Mouse (Mus musculus): ENCODE measurements around the gene Vps25. TPM values are rescaled to one million over a fixed set of nuclear protein-coding genes. Genes with fewer than 3 reads are reported as not detected.

The Vps25 gene
- total and polyA plus RNA-seq, 3 experiments, result 104 to 482 (median 170) TPM

GRCm38 (mm10) chr11:101259948-101260825 is 6.7 kb downstream of the Vps25 start, which contains the start of gene Wnk4:
Wnk4 (plus strand) TSS chr11:101260567.
- ATAC-seq (ENCODE audit: extremely low read depth, insufficient number of reproducible peaks, low FRiP score, poor library complexity, severe bottlenecking) (peak; percentile 85), DNase-seq (ENCODE audit: low spot score) (peak; percentile 94)
- Histone ChIP-seq H3K9me3 (replicated peaks) (no peaks in the 10 kb centered on the region), H3K4me3 (ENCODE audit: low read depth, low read length) (peak within 1 kb of the TSS; percentile 79), H3K27me3 (ENCODE audit: insufficient read depth, low read length) (no peaks in the 10 kb centered on the region), H3K4me1 (ENCODE audit: insufficient read depth, low read depth, low read length) (peaks cover 78% of the 10 kb centered on the region), H3K36me3 (replicated peaks) (peaks cover 67% of the 10 kb centered on the region)
- peak; percentile 90 for TF ChIP-seq TAL1 (conservative IDR thresholded peaks at IDR 0.05; ENCODE audit: low read depth, low read length)
- no peak for TF ChIP-seq GATA1 (IDR thresholded peaks at IDR 0.05; ENCODE audit: borderline replicate concordance, low read length)

- ATAC-seq (ENCODE audit: extremely low read depth, insufficient number of reproducible peaks, low FRiP score, poor library complexity, severe bottlenecking) (no peak), DNase-seq (ENCODE audit: low spot score) (no peak)
- Histone ChIP-seq H3K4me1 (ENCODE audit: insufficient read depth, low read depth, low read length) (peaks cover 75% of the 10 kb centered on the region), H3K27me3 (ENCODE audit: insufficient read depth, low read length) (no peaks in the 10 kb centered on the region), H3K36me3 (replicated peaks) (peaks cover 69% of the 10 kb centered on the region), H3K4me3 (ENCODE audit: low read depth, low read length) (peak overlapping the region; percentile 79), H3K9me3 (replicated peaks) (no peaks in the 10 kb centered on the region)
- no peak for TF ChIP-seq POLR2AphosphoS5 (IDR thresholded peaks at IDR 0.05; ENCODE audit: insufficient replicate concordance, low read depth, low read length)
- TF ChIP-seq CTCF (IDR thresholded peaks at IDR 0.05; ENCODE audit: low read depth, low read length), result no peak
- no peak for TF ChIP-seq GATA2 (IDR thresholded peaks at IDR 0.05; ENCODE audit: borderline replicate concordance, low read depth, low read length)
- no peak for TF ChIP-seq TAL1 (conservative IDR thresholded peaks at IDR 0.05; ENCODE audit: low read depth, low read length)
- no peak for TF ChIP-seq GATA1 (IDR thresholded peaks at IDR 0.05; ENCODE audit: borderline replicate concordance, low read length)
Measured at GRCm38 (mm10) chr11:101260826-101261380, 7.4 kb downstream of the Vps25 start.

- Histone ChIP-seq H3K4me1 (ENCODE audit: insufficient read depth, low read depth, low read length) (peaks cover 66% of the 10 kb centered on the region), H3K36me3 (replicated peaks) (peaks cover 66% of the 10 kb centered on the region), H3K27me3 (ENCODE audit: insufficient read depth, low read length) (no peaks in the 10 kb centered on the region), H3K9me3 (replicated peaks) (no peaks in the 10 kb centered on the region), H3K4me3 (ENCODE audit: low read depth, low read length) (peak overlapping the region; percentile 79)
- TF ChIP-seq GATA1 (IDR thresholded peaks at IDR 0.05; ENCODE audit: borderline replicate concordance, low read length), result no peak
- TF ChIP-seq POLR2AphosphoS5 (IDR thresholded peaks at IDR 0.05; ENCODE audit: insufficient replicate concordance, low read depth, low read length), result no peak
- no peak for TF ChIP-seq TAL1 (conservative IDR thresholded peaks at IDR 0.05; ENCODE audit: low read depth, low read length)
- no peak for TF ChIP-seq CTCF (IDR thresholded peaks at IDR 0.05; ENCODE audit: low read depth, low read length)
- no peak for TF ChIP-seq GATA2 (IDR thresholded peaks at IDR 0.05; ENCODE audit: borderline replicate concordance, low read depth, low read length)
- DNase-seq (ENCODE audit: low spot score) (no peak), ATAC-seq (ENCODE audit: extremely low read depth, insufficient number of reproducible peaks, low FRiP score, poor library complexity, severe bottlenecking) (no peak)
Measured at GRCm38 (mm10) chr11:101262272-101262967, 8.9 kb downstream of the Vps25 start.

DNA sequence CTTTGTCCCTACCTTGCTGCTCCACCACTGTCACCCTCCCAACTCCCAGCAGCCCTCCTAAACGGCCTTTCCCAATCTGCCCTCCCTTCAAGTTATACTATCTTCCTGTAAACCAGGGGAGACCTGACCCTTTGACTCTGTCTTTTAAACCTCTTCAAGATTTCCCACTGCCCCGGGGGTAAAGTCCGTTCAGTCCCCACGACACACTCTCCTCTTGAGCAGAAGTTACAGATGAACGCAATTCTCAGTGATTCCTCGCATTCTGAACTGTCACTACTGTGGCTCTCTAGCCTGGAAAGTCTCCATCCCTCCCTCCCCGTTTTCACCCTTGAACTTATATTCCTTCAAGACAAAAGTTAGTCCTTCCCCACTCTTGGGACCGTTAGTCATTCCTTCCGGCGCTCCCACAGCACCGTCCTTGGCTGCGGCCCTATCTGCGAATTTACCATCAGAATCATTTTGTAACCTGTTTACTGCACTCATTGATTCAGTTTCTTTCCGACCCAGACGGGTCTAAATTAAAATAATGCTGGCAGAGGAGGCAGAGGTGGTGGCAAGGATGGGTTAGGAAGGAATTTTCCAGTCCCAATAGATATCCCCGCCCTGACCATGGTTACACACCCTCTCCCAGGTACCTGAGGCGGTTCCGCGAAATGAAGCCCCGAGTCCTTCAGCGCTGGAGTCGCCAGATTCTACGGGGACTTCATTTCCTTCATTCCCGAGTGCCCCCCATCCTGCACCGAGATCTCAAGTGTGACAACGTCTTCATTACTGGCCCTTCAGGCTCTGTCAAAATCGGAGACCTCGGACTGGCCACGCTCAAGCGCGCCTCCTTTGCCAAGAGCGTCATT is 9.9 kb downstream of the Vps25 start:
- no peak overlapping the region for H3K4me3 ChIP-seq (ENCODE audit: low read depth, low read length)
- no peak for TF ChIP-seq GATA1 (IDR thresholded peaks at IDR 0.05; ENCODE audit: borderline replicate concordance, low read length)
- TF ChIP-seq CTCF (IDR thresholded peaks at IDR 0.05; ENCODE audit: low read depth, low read length), result no peak
- no peak for TF ChIP-seq TAL1 (conservative IDR thresholded peaks at IDR 0.05; ENCODE audit: low read depth, low read length)
- TF ChIP-seq POLR2AphosphoS5 (IDR thresholded peaks at IDR 0.05; ENCODE audit: insufficient replicate concordance, low read depth, low read length), result no peak
- no peak for TF ChIP-seq GATA2 (IDR thresholded peaks at IDR 0.05; ENCODE audit: borderline replicate concordance, low read depth, low read length)
- peaks cover 63% of the 10 kb centered on the region for H3K36me3 ChIP-seq (replicated peaks)
- no peaks in the 10 kb centered on the region for H3K27me3 ChIP-seq (ENCODE audit: insufficient read depth, low read length)
- no peak for DNase-seq (ENCODE audit: low spot score)
- no peaks in the 10 kb centered on the region for H3K9me3 ChIP-seq (replicated peaks)
- ATAC-seq (ENCODE audit: extremely low read depth, insufficient number of reproducible peaks, low FRiP score, poor library complexity, severe bottlenecking), result no peak
- peaks cover 61% of the 10 kb centered on the region for H3K4me1 ChIP-seq (ENCODE audit: insufficient read depth, low read depth, low read length)

DNA sequence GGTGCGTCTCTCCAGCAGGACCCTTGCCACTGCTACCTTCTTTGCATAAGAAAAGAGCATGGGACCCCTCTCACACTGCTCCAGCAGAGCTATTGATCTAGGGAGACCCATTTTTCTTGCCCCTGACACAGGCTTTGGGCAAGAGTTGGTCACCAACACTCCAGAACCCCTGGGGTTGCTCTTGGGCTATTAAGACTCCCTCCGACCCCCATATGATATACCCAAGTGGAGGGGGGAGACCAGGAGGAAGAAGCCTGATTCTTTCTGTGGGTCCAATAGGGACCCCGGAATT is 10.4 kb downstream of the Vps25 start:
- TF ChIP-seq POLR2AphosphoS5 (IDR thresholded peaks at IDR 0.05; ENCODE audit: insufficient replicate concordance, low read depth, low read length), result no peak
- TF ChIP-seq TAL1 (conservative IDR thresholded peaks at IDR 0.05; ENCODE audit: low read depth, low read length), result no peak
- no peak for TF ChIP-seq GATA2 (IDR thresholded peaks at IDR 0.05; ENCODE audit: borderline replicate concordance, low read depth, low read length)
- no peak for TF ChIP-seq CTCF (IDR thresholded peaks at IDR 0.05; ENCODE audit: low read depth, low read length)
- TF ChIP-seq GATA1 (IDR thresholded peaks at IDR 0.05; ENCODE audit: borderline replicate concordance, low read length), result no peak
- no peaks in the 10 kb centered on the region for H3K9me3 ChIP-seq (replicated peaks)
- H3K4me3 ChIP-seq (ENCODE audit: low read depth, low read length), result no peak overlapping the region
- ATAC-seq (ENCODE audit: extremely low read depth, insufficient number of reproducible peaks, low FRiP score, poor library complexity, severe bottlenecking) (no peak), DNase-seq (ENCODE audit: low spot score) (no peak)
- H3K36me3 ChIP-seq (replicated peaks), result peaks cover 63% of the 10 kb centered on the region
- peaks cover 60% of the 10 kb centered on the region for H3K4me1 ChIP-seq (ENCODE audit: insufficient read depth, low read depth, low read length)
- no peaks in the 10 kb centered on the region for H3K27me3 ChIP-seq (ENCODE audit: insufficient read depth, low read length)
